Mouse (Mus musculus): ENCODE data around the gene Ano6. TPM values are rescaled to one million over a fixed set of nuclear protein-coding genes. Genes with fewer than 3 reads are reported as not detected.

Gene Ano6
- total and polyA plus RNA-seq, 3 experiments = 14.1 to 19.6 (median 17.3) TPM

DNA sequence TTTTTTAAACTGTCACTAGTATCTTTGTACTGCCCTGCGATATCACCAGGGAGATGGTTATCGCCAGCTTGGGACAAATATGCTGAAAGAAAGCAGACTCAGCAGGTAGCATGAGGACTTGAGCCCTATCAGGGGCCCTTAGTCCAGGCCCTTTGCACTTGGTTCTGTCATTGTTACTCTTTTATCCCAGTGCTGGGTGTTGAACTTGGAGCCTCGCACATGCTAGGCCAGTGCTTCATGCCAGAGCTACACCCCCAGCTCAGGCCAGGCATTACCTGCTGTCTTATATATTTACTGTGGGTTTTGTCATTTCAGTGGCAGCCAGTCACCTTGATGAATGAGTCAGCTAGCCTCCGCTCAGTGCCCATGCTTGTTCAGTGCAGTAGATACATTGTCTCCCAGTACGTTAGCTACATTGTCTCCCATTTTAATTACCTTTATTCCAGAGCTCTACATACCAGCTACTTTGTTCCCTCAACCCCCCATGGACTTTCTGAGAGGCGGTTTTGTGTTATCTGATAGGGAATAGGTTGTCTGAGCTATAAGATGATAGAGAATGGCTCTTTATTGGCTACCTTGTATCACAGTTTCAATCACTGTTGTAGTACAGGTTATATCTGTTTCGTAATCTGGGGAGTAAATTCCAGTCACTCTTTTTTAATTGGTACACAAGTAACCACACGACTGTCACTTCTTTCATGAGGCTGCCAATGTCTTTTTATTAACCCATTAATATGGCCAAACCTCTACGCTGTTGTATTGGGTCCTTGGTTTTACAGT is 68.4 kb downstream of the Ano6 start:
- no peak overlapping the region for H3K27ac ChIP-seq
- no peaks in the 10 kb centered on the region for H3K27me3 ChIP-seq (ENCODE audit: control insufficient read depth, insufficient read depth, low read length)
- H3K4me1 ChIP-seq (ENCODE audit: control insufficient read depth, insufficient read depth, low read length) = peaks cover 5% of the 10 kb centered on the region
- no peak for DNase-seq
- 92% methylated on average over 9 of the region's 9 CpGs for WGBS
- H3K4me3 ChIP-seq = no peak overlapping the region
- no peak overlapping the region for H3K9ac ChIP-seq (ENCODE audit: low read depth, low read length)
- H3K36me3 ChIP-seq (ENCODE audit: control insufficient read depth, insufficient read depth, low read length) = no peaks in the 10 kb centered on the region
- TF ChIP-seq CTCF (IDR thresholded peaks at IDR 0.05) (no peak), POLR2A (IDR thresholded peaks at IDR 0.05; ENCODE audit: insufficient read depth, low read depth, low read length) (no peak), EP300 (IDR thresholded peaks at IDR 0.05; ENCODE audit: insufficient read depth, low read depth, low read length) (no peak)
- intact Hi-C loops (cut with DNase I) = no loop called here
- H3K79me2 ChIP-seq (replicated peaks; ENCODE audit: control insufficient read depth, insufficient read depth, low read length) = peaks cover 4% of the 10 kb centered on the region

DNA sequence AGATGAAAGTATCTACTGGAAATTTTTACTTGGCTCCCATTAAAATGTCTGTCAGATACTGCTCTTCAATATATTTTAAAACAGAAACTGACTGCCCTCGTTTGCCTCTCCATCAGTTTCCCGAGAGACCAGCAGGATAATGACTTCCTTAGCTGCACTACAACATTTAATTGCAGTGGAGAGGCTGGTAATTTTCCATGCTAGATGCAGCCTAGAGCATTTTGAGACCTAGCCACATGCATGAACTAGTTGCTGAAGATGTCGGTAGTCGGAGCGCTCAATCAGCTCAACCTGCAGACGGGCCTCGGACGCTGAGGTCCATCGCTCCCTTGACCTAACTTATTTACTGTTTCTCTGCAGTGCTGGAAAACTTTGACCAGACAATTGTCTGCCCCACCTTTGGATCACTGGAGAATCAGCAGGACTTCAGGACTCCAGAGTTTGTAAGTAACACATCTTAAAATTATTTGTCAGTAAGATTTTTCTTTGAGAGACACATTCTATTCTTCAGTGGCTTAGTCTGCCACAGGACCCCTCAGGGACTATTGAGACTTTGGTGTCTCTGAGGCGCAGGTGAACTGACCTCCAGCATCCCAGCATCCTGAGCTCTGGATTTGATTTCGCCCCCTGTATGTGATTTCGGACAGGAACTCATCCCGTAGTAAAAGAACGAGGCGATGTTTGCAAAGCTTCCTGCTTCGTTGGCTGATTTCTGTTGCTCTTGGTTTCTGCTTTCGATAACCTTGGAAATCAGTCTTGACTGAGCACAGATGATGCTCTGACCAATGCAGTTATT is 73.4 kb downstream of the Ano6 start:
- 76% methylated on average over 17 of the region's 17 CpGs for WGBS

DNA sequence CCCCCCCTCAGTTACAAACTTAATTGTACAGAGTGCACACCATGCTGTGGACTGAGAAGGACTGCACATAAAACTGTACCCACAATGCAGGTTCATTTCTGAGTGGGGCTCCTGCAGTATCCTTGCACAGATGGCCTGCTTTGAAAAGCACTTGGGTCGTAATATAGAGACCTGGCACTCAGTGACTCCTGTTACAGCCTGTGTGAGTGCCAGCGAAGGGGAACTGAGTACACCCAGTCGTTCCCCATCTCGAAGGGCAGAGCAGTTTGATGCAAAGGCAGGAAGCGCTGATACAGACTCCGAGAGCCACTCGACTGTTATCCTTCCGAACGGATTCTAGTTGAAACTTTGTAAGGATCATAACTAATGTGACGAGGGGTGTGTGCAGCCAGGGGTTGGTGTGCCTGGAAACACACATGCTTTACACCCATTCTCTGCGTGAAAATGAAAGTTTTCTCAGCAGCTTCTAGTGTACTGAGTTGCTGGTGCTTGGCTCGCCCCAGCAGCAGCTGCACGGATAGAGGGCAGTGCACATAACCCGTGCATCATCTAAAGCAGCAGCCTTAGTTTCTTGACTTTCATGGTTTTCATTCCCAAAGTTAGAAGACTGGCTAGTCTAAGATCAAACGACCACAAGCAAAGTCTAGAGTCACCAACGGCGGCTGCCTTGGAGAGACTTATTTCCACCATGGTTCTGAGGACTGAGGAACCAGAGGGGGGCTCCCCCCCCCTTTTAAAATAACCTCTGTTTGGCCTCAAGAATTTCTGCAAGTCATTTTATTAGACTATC is 74.9 kb downstream of the Ano6 start:
- TF ChIP-seq POLR2A (IDR thresholded peaks at IDR 0.05; ENCODE audit: insufficient read depth, low read depth, low read length) = no peak
- no peak for TF ChIP-seq CTCF (IDR thresholded peaks at IDR 0.05)
- no peak for TF ChIP-seq EP300 (IDR thresholded peaks at IDR 0.05; ENCODE audit: insufficient read depth, low read depth, low read length)
- H3K79me2 ChIP-seq (replicated peaks; ENCODE audit: control insufficient read depth, insufficient read depth, low read length) = no peaks in the 10 kb centered on the region
- no peak overlapping the region for H3K4me3 ChIP-seq
- H3K27me3 ChIP-seq (ENCODE audit: control insufficient read depth, insufficient read depth, low read length) = no peaks in the 10 kb centered on the region
- WGBS = 90% methylated on average over 17 of the region's 17 CpGs
- no peaks in the 10 kb centered on the region for H3K36me3 ChIP-seq (ENCODE audit: control insufficient read depth, insufficient read depth, low read length)
- no peak overlapping the region for H3K9ac ChIP-seq (ENCODE audit: low read depth, low read length)
- DNase-seq = no peak
- H3K27ac ChIP-seq = no peak overlapping the region
- H3K4me1 ChIP-seq (ENCODE audit: control insufficient read depth, insufficient read depth, low read length) = no peaks in the 10 kb centered on the region
- intact Hi-C loops (cut with DNase I) = no loop called here

More for the DNA sequence above, 73.4 kb downstream of the Ano6 start:
- Histone ChIP-seq H3K4me1 (ENCODE audit: control insufficient read depth, insufficient read depth, low read length) (no peaks in the 10 kb centered on the region), H3K36me3 (ENCODE audit: control insufficient read depth, insufficient read depth, low read length) (no peaks in the 10 kb centered on the region), H3K27ac (peak overlapping the region; percentile 27), H3K79me2 (replicated peaks; ENCODE audit: control insufficient read depth, insufficient read depth, low read length) (no peaks in the 10 kb centered on the region), H3K9ac (ENCODE audit: low read depth, low read length) (no peak overlapping the region), H3K4me3 (no peak overlapping the region), H3K27me3 (ENCODE audit: control insufficient read depth, insufficient read depth, low read length) (no peaks in the 10 kb centered on the region)
- no peak for DNase-seq
- TF ChIP-seq EP300 (IDR thresholded peaks at IDR 0.05; ENCODE audit: insufficient read depth, low read depth, low read length) (no peak), POLR2A (IDR thresholded peaks at IDR 0.05; ENCODE audit: insufficient read depth, low read depth, low read length) (no peak), CTCF (IDR thresholded peaks at IDR 0.05) (no peak)
- intact Hi-C loops (cut with DNase I) = no loop called here

DNA sequence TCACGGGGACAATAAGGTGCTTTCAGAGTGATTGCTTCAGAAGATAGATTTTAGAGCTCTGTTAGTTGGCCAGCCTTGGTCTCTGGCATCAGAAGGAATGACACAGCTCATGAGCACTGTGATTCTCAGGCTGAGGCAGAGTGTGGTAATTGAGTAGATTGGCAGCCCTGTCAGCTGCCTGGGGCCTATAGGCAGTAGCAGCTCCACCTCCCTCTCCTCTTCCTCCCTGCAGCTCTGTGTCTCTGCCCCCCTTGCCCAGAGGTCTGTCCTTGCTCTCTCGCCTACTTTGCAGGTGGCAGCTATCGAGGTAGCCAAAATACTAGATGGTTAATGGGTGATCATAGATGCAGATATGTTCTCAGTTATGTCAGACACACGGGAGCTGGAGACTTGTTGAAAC is 77.5 kb downstream of the Ano6 start:
- H3K9ac ChIP-seq (ENCODE audit: low read depth, low read length) = no peak overlapping the region
- no peak for DNase-seq
- no peaks in the 10 kb centered on the region for H3K36me3 ChIP-seq (ENCODE audit: control insufficient read depth, insufficient read depth, low read length)
- intact Hi-C loops (cut with DNase I) = no loop called here
- H3K4me1 ChIP-seq (ENCODE audit: control insufficient read depth, insufficient read depth, low read length) = no peaks in the 10 kb centered on the region
- no peaks in the 10 kb centered on the region for H3K79me2 ChIP-seq (replicated peaks; ENCODE audit: control insufficient read depth, insufficient read depth, low read length)
- TF ChIP-seq POLR2A (IDR thresholded peaks at IDR 0.05; ENCODE audit: insufficient read depth, low read depth, low read length) = no peak
- no peak for TF ChIP-seq CTCF (IDR thresholded peaks at IDR 0.05)
- TF ChIP-seq EP300 (IDR thresholded peaks at IDR 0.05; ENCODE audit: insufficient read depth, low read depth, low read length) = no peak
- H3K27me3 ChIP-seq (ENCODE audit: control insufficient read depth, insufficient read depth, low read length) = no peaks in the 10 kb centered on the region
- H3K27ac ChIP-seq = no peak overlapping the region
- WGBS = 92% methylated on average over 4 of the region's 4 CpGs
- no peak overlapping the region for H3K4me3 ChIP-seq

DNA sequence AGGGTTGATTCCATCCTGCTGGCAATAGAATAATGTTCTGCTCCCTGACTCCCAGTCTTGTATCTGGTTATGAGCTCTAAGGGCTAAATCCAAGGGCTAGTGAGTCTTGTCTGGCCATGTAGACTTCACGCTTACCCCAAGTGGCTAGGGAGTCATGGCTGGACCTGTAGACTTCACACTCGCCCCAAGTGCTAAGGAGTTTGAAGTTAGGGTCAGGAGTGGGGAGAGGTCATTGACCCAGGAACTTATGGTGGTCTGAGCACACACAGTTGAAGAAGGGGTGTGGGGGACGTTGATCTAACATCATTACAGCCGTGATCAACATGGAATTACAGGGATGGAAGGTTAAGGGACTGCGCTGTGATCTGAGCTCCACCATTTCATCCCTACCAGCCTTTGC is 79.0 kb downstream of the Ano6 start:
- Histone ChIP-seq H3K27ac (no peak overlapping the region), H3K36me3 (ENCODE audit: control insufficient read depth, insufficient read depth, low read length) (no peaks in the 10 kb centered on the region), H3K4me3 (no peak overlapping the region), H3K79me2 (replicated peaks; ENCODE audit: control insufficient read depth, insufficient read depth, low read length) (no peaks in the 10 kb centered on the region), H3K9ac (ENCODE audit: low read depth, low read length) (no peak overlapping the region), H3K4me1 (ENCODE audit: control insufficient read depth, insufficient read depth, low read length) (no peaks in the 10 kb centered on the region), H3K27me3 (ENCODE audit: control insufficient read depth, insufficient read depth, low read length) (no peaks in the 10 kb centered on the region)
- intact Hi-C loops (cut with DNase I) = no loop called here
- no peak for DNase-seq
- TF ChIP-seq CTCF (IDR thresholded peaks at IDR 0.05) = no peak
- TF ChIP-seq POLR2A (IDR thresholded peaks at IDR 0.05; ENCODE audit: insufficient read depth, low read depth, low read length) = no peak
- TF ChIP-seq EP300 (IDR thresholded peaks at IDR 0.05; ENCODE audit: insufficient read depth, low read depth, low read length) = no peak
- 95% methylated on average over 5 of the region's 5 CpGs for WGBS
